ENCODE assay signal across 1 mouse cellular context in the genomic region with DNA sequence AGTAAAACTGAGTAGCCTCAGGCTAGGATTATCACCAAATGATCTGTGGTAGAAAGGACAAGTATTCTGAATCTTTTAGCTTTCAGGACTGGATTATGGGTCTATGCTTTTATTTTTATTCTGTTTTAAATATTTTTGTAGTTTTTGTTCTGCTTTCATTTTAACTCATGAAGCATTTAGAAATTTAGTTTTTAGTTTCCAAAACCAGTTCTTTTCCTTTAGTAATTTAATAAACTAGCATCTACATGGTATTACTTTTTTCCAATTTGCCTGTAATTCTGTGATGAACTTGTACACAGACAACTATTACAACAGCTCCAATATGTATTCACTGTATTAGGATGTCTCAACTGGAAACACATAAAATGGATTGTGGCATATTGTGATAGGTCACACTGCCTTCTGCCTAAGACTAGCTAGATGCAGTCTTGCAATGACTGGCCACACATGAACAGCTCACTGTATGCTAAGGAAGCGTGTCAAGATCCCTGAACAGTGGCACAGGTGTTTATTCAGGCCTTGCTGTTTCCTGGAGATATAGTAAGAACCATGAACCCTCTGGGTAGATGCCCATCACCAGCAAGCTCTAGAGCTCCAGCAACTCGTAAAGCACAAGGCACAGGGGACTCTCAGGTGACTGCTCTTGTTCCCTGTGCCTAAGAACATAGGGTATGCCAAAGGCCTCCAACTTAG.
TF ChIP-seq lines count a peak whose summit lies in the region.

No protein-coding gene starts in this region.

TF ChIP-seq in CH12.LX, 34 proteins besides CTCF, POLR2A, EP300 and RAD21 (continued from another document):
- TF ChIP-seq IRF4 (IDR thresholded peaks at IDR 0.05; ENCODE audit: low read depth, low read length) (peak; percentile 53; the same call in 1 of the 2 replicates), ELF1 (IDR thresholded peaks at IDR 0.05; ENCODE audit: low read depth, low read length) (no peak), USF2 (conservative IDR thresholded peaks at IDR 0.05; ENCODE audit: low read depth, low read length) (no peak), NRF1 (IDR thresholded peaks at IDR 0.05; ENCODE audit: low read depth, low read length) (no peak), SMC3 (IDR thresholded peaks at IDR 0.05; ENCODE audit: low read depth, low read length) (no peak), MYC (IDR thresholded peaks at IDR 0.05; ENCODE audit: low read depth, low read length) (no peak), ETS1 (conservative IDR thresholded peaks at IDR 0.05; ENCODE audit: low read depth, low read length) (no peak), HCFC1 (IDR thresholded peaks at IDR 0.05; ENCODE audit: low read depth, low read length) (no peak), TBP (conservative IDR thresholded peaks at IDR 0.05; ENCODE audit: low read depth, low read length) (no peak), ZC3H11A (IDR thresholded peaks at IDR 0.05; ENCODE audit: low read depth, low read length) (no peak), USF1 (IDR thresholded peaks at IDR 0.05; ENCODE audit: low read depth, low read length) (no peak), E2F4 (IDR thresholded peaks at IDR 0.05; ENCODE audit: insufficient replicate concordance, low read depth, low read length) (no peak), SIN3A (IDR thresholded peaks at IDR 0.05; ENCODE audit: low read length) (no peak), MAZ (IDR thresholded peaks at IDR 0.05; ENCODE audit: low read depth, low read length) (no peak), POLR2AphosphoS2 (IDR thresholded peaks at IDR 0.05; ENCODE audit: low read depth, low read length) (no peak), ZMIZ1 (IDR thresholded peaks at IDR 0.05; ENCODE audit: low read depth, low read length) (no peak), MAFK (IDR thresholded peaks at IDR 0.05; ENCODE audit: insufficient replicate concordance, low read length) (no peak), UBTF (IDR thresholded peaks at IDR 0.05; ENCODE audit: low read depth, low read length) (no peak)
